Mouse (Mus musculus): ENCODE results near the gene Psat1. TPM values are rescaled to one million over a fixed set of nuclear protein-coding genes. Genes with fewer than 3 reads are reported as not detected.

The Psat1 gene
- total RNA-seq (2014; rRNA removed) (84.2 and 89.2 TPM in 2 replicates), polyA plus RNA-seq (2015; fragmentation: Nextera tagmentation; extraction: Ambion mirVana) (57.4 and 69.1 TPM in 2 replicates)

- ATAC-seq = no peak
- no peak for DNase-seq
- no peak within 1 kb of the TSS for H3K9ac ChIP-seq
- 90% methylated on average over 7 of the region's 7 CpGs for WGBS
- H3K27me3 ChIP-seq (ENCODE audit: insufficient read depth, low read length) = no peaks in the 10 kb centered on the region
- no peak within 1 kb of the TSS for H3K4me3 ChIP-seq (ENCODE audit: low read depth, low read length)
- H3K36me3 ChIP-seq (ENCODE audit: insufficient read depth) = no peaks in the 10 kb centered on the region
- no peak within 1 kb of the TSS for H3K27ac ChIP-seq (ENCODE audit: low read depth, low read length)
- H3K9me3 ChIP-seq (ENCODE audit: low read length) = no peaks in the 10 kb centered on the region
- no peaks in the 10 kb centered on the region for H3K4me1 ChIP-seq (ENCODE audit: insufficient read depth)
- no peak for TF ChIP-seq CTCF (IDR thresholded peaks at IDR 0.05; ENCODE audit: low read depth)
- no peak within 1 kb of the TSS for H3K4me2 ChIP-seq (ENCODE audit: low read depth)
These were observed at the start of gene Psat1 for GRCm38 (mm10) chr19:15947237-15947636. Gene Psat1, minus strand, starts transcription at chr19:15947337.

GRCm38 (mm10) chr19:15990102-15990501, 43.0 kb upstream of the Psat1 start:
- Histone ChIP-seq H3K36me3 (ENCODE audit: insufficient read depth) (no peaks in the 10 kb centered on the region), H3K27ac (ENCODE audit: low read depth, low read length) (no peak overlapping the region), H3K4me2 (ENCODE audit: low read depth) (no peak overlapping the region), H3K4me3 (ENCODE audit: low read depth, low read length) (no peak overlapping the region), H3K9ac (no peak overlapping the region), H3K27me3 (ENCODE audit: insufficient read depth, low read length) (no peaks in the 10 kb centered on the region), H3K9me3 (ENCODE audit: low read length) (no peaks in the 10 kb centered on the region), H3K4me1 (ENCODE audit: insufficient read depth) (peaks cover 3% of the 10 kb centered on the region; the same call in 1 of the 2 replicates)
- 95% methylated on average over 1 of the region's 1 CpGs for WGBS
- DNase-seq (no peak), ATAC-seq (no peak)
- TF ChIP-seq CTCF (IDR thresholded peaks at IDR 0.05; ENCODE audit: low read depth) = no peak

DNA sequence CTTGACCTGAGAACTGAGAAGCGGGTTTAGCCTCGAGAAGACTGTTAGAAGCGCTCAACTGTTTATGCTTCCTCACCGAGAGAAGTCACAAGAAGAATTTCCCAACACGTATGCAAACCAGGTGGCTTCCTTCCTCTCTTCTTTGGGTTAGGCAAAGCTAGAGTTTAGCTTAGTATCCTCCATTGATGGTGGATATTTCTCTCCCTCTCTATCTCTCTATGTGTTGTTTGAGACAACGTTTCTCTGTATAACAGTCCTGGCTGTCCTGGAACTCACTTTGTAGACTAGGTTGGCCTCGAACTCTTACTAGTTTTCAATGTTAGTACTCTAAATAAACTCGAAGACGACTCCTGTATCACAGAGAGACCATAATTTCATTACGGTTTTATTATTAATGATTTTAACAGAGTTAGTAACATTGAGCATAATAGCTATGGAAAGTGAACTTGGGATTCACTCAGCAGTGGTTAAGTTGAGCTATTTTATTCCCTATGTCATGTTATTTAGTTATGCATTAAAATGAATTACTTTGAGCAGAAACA, 38.1 kb upstream of the Psat1 start:
- DNase-seq (no peak), ATAC-seq (peak; percentile 9; the same call in 1 of the 2 replicates)
- H3K4me1 ChIP-seq (ENCODE audit: insufficient read depth) = peaks cover 3% of the 10 kb centered on the region; the same call in 1 of the 2 replicates
- H3K9ac ChIP-seq = peak overlapping the region; percentile 94
- H3K27ac ChIP-seq (ENCODE audit: low read depth, low read length) = 0 out of 2 replicates have a peak overlapping the region, but pooled peaks have one; percentile 29
- WGBS = 27% methylated on average over 10 of the region's 10 CpGs
- H3K4me3 ChIP-seq (ENCODE audit: low read depth, low read length) = peak overlapping the region; percentile 96
- H3K4me2 ChIP-seq (ENCODE audit: low read depth) = peak overlapping the region; percentile 87
- H3K36me3 ChIP-seq (ENCODE audit: insufficient read depth) = no peaks in the 10 kb centered on the region
- TF ChIP-seq CTCF (IDR thresholded peaks at IDR 0.05; ENCODE audit: low read depth) = no peak
- H3K9me3 ChIP-seq (ENCODE audit: low read length) = no peaks in the 10 kb centered on the region
- H3K27me3 ChIP-seq (ENCODE audit: insufficient read depth, low read length) = no peaks in the 10 kb centered on the region

DNA sequence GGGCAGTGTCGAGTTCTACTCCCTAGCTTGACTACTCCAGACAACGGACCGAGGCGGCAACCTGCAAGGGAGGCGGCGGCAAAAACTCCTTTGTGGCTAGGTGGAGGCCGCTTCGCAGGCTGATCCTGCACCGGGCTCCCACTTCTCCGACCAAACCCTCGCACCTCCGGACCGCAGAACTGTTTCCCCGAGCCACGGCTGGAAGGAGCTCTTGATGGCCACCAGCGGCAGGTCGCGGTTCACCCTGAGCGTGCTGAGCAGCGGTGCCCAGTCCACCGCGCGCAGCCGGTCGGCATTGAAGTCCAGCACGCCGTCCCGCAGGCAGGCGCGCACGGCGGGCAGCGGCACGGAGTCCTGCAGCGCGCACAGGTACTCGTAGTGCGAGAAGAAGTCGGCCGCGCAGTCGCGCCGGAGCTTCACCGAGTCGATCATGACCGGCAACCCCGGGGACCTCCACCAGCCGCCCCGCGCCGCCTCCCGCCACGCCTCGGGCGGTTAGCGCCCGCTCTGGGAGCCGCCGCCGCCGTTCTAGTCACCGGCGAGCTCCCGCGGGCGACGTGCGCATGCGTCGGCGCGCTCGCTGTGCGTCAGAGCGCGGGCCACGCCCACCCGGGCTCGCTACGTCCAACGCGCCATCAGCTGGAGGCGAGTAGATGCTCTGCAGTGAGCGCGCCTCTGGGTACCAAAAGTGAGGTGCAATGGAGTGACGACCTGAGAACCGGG, 37.5 kb upstream of the Psat1 start, which contains the start of gene Cep78:
Gene Cep78, minus strand, starts transcription at position 541 of the 723 bp plus-strand sequence.
- 1% methylated on average over 88 of the region's 88 CpGs for WGBS
- DNase-seq (peak; percentile 98), ATAC-seq (peak; percentile 98)
- Histone ChIP-seq H3K36me3 (ENCODE audit: insufficient read depth) (no peaks in the 10 kb centered on the region), H3K9ac (peak within 1 kb of the TSS; percentile 94), H3K4me3 (ENCODE audit: low read depth, low read length) (peak within 1 kb of the TSS; percentile 96), H3K4me2 (ENCODE audit: low read depth) (peak within 1 kb of the TSS; percentile 87), H3K27me3 (ENCODE audit: insufficient read depth, low read length) (no peaks in the 10 kb centered on the region), H3K27ac (ENCODE audit: low read depth, low read length) (peak within 1 kb of the TSS; percentile 90), H3K4me1 (ENCODE audit: insufficient read depth) (peaks cover 3% of the 10 kb centered on the region; the same call in 1 of the 2 replicates), H3K9me3 (ENCODE audit: low read length) (no peaks in the 10 kb centered on the region)
- peak; percentile 58 for TF ChIP-seq CTCF (IDR thresholded peaks at IDR 0.05; ENCODE audit: low read depth)

- WGBS = 43% methylated on average over 15 of the region's 15 CpGs
- Histone ChIP-seq H3K4me3 (ENCODE audit: low read depth, low read length) (peak overlapping the region; percentile 96), H3K36me3 (ENCODE audit: insufficient read depth) (0 out of 2 replicates have a peak, but pooled peaks cover 1% of the 10 kb centered on the region), H3K4me2 (ENCODE audit: low read depth) (peak overlapping the region; percentile 87), H3K4me1 (ENCODE audit: insufficient read depth) (peaks cover 3% of the 10 kb centered on the region; the same call in 1 of the 2 replicates), H3K9me3 (ENCODE audit: low read length) (no peaks in the 10 kb centered on the region), H3K27me3 (ENCODE audit: insufficient read depth, low read length) (no peaks in the 10 kb centered on the region), H3K27ac (ENCODE audit: low read depth, low read length) (peak overlapping the region; percentile 90; the same call in 1 of the 2 replicates), H3K9ac (peak overlapping the region; percentile 94)
- TF ChIP-seq CTCF (IDR thresholded peaks at IDR 0.05; ENCODE audit: low read depth) = no peak
- ATAC-seq (no peak), DNase-seq (peak; percentile 26)
These were observed 36.7 kb upstream of the Psat1 start for GRCm38 (mm10) chr19:15983739-15984344.

DNA sequence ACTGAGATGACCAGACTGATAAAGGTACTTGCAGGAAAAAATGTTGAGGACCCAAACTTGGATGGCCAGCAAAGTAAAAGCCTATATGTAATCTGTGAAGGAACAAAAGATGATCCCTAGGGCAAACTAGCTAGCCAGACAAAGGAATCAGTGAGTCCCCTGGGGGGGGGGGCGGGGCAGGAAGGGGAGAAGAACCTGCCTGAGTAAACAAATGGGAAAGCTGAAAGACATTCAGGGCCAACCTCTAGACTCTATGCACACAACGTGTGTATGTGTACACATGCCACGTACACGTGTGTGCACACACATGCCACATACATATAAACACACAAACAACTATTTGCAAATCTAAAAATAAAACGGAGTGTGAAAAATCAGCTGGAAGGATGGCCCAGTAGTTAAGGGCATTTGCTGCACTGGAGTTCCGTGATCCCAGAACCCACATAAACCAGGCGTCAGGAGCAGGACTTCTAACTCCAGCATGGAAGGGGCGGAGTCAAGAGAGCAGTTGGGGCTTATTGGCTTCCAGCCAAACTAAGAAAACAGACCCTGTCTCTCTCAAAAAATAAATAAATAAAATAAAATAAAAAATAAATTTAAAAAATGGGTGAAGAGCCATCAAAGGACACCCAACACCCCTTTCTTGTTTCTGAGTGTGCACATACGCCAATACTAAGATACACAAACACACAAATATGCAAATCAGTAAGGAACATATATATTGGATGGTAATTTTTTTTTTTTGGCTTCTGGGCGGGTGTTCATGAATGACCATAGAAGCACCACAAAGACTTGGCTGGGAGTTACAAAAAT, 36.0 kb upstream of the Psat1 start:
- DNase-seq = no peak
- Histone ChIP-seq H3K27me3 (ENCODE audit: insufficient read depth, low read length) (no peaks in the 10 kb centered on the region), H3K4me2 (ENCODE audit: low read depth) (peak overlapping the region; percentile 87), H3K9me3 (ENCODE audit: low read length) (no peaks in the 10 kb centered on the region), H3K27ac (ENCODE audit: low read depth, low read length) (no peak overlapping the region), H3K4me3 (ENCODE audit: low read depth, low read length) (0 out of 2 replicates have a peak overlapping the region, but pooled peaks have one; percentile 96), H3K36me3 (ENCODE audit: insufficient read depth) (0 out of 2 replicates have a peak, but pooled peaks cover 5% of the 10 kb centered on the region), H3K9ac (no peak overlapping the region), H3K4me1 (ENCODE audit: insufficient read depth) (peaks cover 3% of the 10 kb centered on the region; the same call in 1 of the 2 replicates)
- 33% methylated on average over 9 of the region's 10 CpGs for WGBS
- no peak for TF ChIP-seq CTCF (IDR thresholded peaks at IDR 0.05; ENCODE audit: low read depth)
- no peak for ATAC-seq
